Mouse (Mus musculus) C2C12 (cell line): ENCODE data around the gene Sgca.

ENCODE experiments used
- CTCF ChIP-seq: IDR thresholded peaks from one replicate; pipeline ENCODE4 v1.5.1; 2011; ENCODE audit not compliant: control insufficient read depth, insufficient read depth, insufficient read length
- FOSL1 ChIP-seq: IDR thresholded peaks from one replicate; pipeline ENCODE4 v1.8.0; 2011; ENCODE audit warnings: mild to moderate bottlenecking, low read length; ENCODE audit not compliant: poor library complexity, insufficient read depth, severe bottlenecking
- MAX ChIP-seq: IDR thresholded peaks from one replicate; pipeline ENCODE4 v1.6.1; 2011; ENCODE audit warnings: mild to moderate bottlenecking, control low read depth
- MYOD1 ChIP-seq: IDR thresholded peaks from one replicate; pipeline ENCODE4 v1.6.1; 2011; ENCODE audit warnings: low read depth; ENCODE audit not compliant: control insufficient read depth, insufficient read length
- USF1 ChIP-seq: IDR thresholded peaks from one replicate; pipeline ENCODE4 v1.6.1; 2011; ENCODE audit warnings: low read depth, mild to moderate bottlenecking, control low read depth, moderate library complexity

GRCm38 (mm10) chr11:94942282-94943023, 33.7 kb downstream of the Sgca start:
- TF ChIP-seq CTCF (no peak), MYOD1 (no peak), MAX (no peak), USF1 (no peak), FOSL1 (no peak)
